Mouse (Mus musculus) left cerebral cortex, adult 11 months (tissue): Measurements from ENCODE around the gene Slc43a3.

ENCODE experiments used
- DNase-seq: peaks from one replicate; pipeline ENCODE4 v3.0.0; 2022; ENCODE audit warnings: low spot score

Slc43a3 gene

DNA sequence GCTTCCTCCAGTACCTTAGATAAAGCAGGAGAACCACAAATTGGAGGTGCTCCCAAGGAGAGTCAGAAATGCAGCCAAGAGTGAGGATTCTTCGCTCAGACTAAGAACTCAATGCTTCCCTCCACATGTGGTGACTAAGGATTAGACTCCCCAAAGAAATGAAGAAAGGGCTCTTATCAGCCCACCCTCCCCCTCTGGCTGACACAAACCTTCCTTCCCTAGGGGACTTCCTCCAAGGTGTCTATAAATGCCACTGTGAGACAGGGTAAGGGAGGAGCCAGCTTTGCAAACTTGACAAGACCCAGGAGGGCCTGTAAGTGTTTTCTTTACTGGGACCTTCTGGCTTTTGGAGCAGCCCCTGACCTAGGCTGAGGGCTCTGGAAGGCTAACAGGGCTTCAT is 43.8 kb downstream of the Slc43a3 start, which contains the start of gene Prg2:
Prg2 (plus strand) TSS at position 274 of the 400 bp plus-strand sequence.
- DNase-seq = no peak

DNA sequence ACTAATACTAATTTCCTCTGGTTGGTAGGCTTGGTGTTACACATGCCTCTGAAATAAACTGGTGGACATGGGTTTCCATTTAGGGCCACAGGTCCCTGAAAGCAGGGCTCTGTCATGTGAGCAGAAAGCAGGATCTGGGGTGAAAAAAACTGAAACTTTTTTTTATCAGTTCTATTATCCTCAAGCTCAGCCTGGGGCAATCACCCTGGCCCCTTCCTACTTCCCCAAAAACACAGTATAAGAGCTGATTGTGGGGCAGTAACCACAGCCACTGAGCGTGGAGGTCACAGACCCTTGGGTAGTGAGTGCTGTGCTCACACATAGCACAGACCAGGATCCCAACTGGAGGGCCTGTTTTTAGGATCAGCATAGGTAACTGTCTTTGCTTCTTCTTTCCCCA is 51.6 kb downstream of the Slc43a3 start, which contains the start of gene Prg3:
Prg3 (plus strand) TSS at position 286 of the 400 bp plus-strand sequence.
- DNase-seq = no peak

DNA sequence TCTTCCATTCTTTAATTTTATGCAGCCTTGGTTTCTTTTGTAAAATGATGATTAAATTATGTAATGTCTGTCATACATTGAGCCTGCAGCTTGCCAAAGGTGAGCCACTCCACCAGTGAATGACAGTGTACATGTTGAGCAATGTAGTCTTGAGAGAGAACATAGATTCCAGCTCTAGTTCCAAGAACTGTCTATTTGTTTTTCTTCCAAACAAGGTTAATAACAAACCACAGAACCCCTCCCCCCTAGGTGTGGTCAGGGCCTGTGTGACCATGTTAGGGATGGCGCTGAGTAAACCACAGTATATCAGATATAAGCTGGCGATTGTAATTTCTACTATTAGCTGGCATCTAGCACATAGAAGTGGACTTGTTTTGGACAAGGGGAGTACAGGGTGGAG is 60.0 kb downstream of the Slc43a3 start:
- DNase-seq = no peak

DNA sequence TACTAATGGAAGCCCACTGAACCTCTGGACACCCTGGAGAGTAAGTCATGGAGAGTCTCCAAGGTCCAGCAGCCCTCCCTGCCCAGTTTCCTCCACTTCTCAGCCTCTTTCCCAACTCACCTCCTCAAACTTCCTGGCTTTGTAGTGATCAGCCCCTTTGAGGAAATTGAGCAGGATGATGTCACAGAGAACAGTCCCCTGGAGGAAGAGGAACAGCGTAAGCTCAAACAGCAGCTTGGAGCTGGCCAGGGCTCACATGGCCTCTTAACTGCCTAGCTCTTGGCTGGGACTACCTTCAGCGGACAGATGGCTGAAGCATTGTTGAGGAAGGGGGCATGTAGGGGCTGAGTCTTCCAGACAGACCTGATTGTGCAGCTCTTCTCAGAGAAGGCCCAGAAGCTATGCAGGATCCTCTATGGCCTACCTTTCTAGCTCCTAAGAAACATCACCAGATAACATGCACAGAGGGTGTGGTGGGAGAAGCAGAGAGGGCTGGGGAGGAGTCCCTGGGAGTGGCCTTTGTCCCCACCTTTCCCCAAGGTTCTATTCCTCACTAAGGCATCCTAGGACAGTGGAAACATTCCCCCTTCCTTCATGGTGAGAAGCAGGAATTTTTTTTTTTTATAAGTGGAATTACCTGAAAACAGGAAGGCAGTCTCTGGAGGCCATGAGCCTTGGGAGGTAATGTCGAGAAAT is 63.3 kb downstream of the Slc43a3 start:
- DNase-seq = no peak

DNA sequence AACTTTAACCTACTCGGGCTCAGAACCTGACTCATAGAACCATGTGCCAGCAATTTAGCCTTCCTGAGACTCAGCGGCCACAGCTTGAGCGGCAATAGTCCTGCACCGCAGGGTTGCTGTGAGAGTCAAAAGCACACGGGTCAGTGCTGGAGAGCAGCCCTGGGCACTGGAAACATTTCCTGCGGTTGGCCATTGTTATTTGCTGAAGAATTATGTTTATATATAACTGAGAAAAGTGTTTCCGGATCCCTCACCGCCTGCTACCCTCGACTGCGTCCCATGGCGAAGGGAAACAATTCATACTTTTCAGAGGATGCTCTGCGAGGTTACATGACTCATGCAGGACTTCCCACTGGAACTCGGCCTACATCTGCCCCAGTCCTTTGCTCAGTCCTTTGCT is 65.1 kb downstream of the Slc43a3 start:
- no peak for DNase-seq

DNA sequence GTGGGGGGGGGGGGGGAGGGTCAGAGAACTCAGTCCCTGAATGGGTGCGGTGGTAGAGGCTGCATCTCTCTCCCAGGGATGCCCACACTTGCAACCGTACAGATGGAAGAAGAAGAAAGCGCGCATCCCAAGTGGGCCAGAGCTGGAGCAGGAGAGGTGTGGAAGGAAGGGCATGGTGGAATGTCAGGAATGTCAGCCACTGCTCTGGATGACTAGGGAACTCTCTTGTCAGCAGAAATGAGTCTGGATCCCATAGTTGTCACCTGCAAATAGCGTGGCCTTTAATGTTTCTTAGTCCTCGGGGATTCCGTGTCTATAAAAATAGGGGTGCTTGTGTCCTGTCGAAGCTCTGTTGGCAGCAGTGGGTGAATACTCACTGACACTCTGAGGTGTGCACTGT is 66.2 kb downstream of the Slc43a3 start:
- no peak for DNase-seq

DNA sequence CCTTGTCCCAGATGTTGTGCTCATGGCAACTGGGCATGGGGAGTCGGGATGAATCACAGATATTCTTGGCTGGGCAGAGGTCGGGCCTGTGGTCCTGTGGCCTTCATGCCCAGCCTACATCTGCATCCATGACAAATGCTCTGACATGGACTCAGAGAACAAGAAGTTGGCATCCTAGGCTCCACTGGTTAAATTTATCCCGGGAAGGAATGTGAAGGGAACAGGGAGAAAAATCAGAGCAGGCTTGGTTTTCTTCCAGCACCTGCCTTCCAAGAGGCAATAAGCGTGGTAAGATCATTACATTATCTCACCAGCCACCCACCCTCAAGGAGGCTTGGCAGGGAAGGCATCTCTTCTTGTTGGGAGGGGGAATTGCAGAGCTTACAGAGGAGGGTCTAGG is 68.0 kb downstream of the Slc43a3 start:
- DNase-seq = no peak

DNA sequence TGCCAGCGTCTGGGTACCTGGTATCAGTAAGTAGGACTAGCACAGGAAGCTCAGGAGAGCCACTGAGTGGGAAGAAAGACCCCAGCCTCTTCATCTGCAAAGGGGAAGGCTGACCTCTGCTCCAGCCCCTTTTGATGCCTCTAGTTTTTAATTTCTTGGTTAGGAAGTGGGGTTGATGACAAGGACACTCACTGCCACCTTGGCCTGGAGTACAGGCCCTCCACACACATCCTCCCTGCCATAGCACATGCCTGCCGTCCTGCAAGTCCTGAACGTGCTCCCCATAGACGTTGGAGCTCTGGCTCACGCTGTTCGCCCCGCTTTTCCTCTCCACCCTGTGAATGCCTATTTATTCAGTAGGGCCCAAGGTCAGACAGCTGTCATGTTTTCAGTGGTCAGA is 70.2 kb downstream of the Slc43a3 start:
- DNase-seq = no peak

DNA sequence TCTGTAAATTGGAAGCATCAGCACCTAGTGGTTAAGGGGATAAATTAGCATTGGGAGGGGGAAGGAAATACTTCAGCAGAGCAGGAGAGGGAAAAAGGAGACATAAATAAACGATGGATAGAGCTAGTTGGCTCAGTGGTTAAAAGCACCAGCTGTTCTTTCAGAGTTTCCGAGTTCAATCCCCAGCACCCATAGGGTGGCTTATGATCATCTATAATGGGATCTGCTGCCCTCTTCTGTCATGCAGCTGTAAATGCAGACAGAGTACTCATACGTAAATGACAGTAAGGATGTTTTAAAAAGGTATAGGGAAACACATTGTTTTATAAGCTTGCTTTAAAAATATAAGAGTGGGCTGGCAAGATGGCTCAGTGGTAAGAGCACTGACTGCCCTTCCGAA is 71.3 kb downstream of the Slc43a3 start:
- no peak for DNase-seq
